Comparison of ENCODE assay signal across 7 mouse cellular contexts in the genomic region with DNA sequence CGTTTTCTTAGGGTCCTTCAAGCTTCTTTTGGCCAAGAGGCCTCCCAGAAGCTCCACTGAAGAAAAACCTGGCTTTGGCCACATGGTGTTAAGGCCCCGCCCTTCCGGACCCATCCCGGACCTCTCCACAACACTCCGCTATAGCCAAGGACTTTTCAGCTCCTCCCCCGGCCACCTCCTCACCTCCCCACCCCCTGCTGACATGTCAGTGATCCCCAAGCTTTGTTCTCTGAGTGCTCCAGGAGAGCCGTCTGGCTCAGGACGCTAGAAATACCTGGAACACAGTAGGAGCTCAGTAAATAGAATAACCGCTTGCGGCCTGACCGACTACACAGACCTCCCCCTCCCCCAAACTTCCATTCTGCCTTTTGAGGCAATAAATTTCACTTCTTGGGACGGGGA. TPM values are rescaled to one million over a fixed set of nuclear protein-coding genes. Genes with fewer than 3 reads are reported as not detected.
A peak's percentile ranks its signal among the peaks of the same experiment; 100 is the strongest.
DNase-seq lines count a peak whose midpoint lies in the region; ATAC-seq and TF ChIP-seq lines count a peak whose summit lies in the region.

No protein-coding gene starts in this region.

- no peak for DNase-seq in midbrain, embryonic 10.5 days (ENCODE audit: low spot score)
- DNase-seq in liver, embryonic 13.5 days, result no peak
- DNase-seq in stomach, postnatal 0 days (ENCODE audit: low spot score), result peak; percentile 45
- no peak for DNase-seq in yolk sac, embryonic 10.5 days (ENCODE audit: low spot score)

- peaks cover 98% of the 10 kb centered on the region for H3K27me3 ChIP-seq in midbrain, embryonic 10.5 days (ENCODE audit: low read depth, poor library complexity, severe bottlenecking)
- H3K27me3 ChIP-seq in midbrain, embryonic 15.5 days (replicated peaks), result peaks cover 54% of the 10 kb centered on the region
- peaks cover 10% of the 10 kb centered on the region for H3K27me3 ChIP-seq in heart, embryonic 14.5 days (ENCODE audit: control insufficient read depth, insufficient read depth, low read length)
- peaks cover 95% of the 10 kb centered on the region for H3K27me3 ChIP-seq in liver, embryonic 13.5 days
- H3K27me3 ChIP-seq in stomach, postnatal 0 days (ENCODE audit: control insufficient read depth, insufficient read depth, low read length), result no peaks in the 10 kb centered on the region

- TF ChIP-seq CTCF in stomach, postnatal 0 days (IDR thresholded peaks at IDR 0.05; ENCODE audit: low read depth), result no peak

- no peak for TF ChIP-seq EP300 in stomach, postnatal 0 days (optimal IDR thresholded peaks at IDR 0.05)

- peaks cover 48% of the 10 kb centered on the region for H3K4me1 ChIP-seq in midbrain, embryonic 10.5 days
- H3K4me1 ChIP-seq in midbrain, embryonic 15.5 days, result peaks cover 32% of the 10 kb centered on the region
- peaks cover 23 to 43% of the 10 kb centered on the region in 2 experiments for H3K4me1 ChIP-seq in heart, embryonic 14.5 days (ENCODE audit: control insufficient read depth in 2 of 2, insufficient read depth in 2 of 2, low read length in 2 of 2)
- peaks cover 30% of the 10 kb centered on the region for H3K4me1 ChIP-seq in liver, embryonic 13.5 days (replicated peaks)
- H3K4me1 ChIP-seq in stomach, postnatal 0 days (replicated peaks; ENCODE audit: control insufficient read depth, insufficient read depth), result 0 out of 2 replicates have a peak, but pooled peaks cover 5% of the 10 kb centered on the region

- no peak overlapping the region for H3K27ac ChIP-seq in midbrain, embryonic 10.5 days (replicated peaks)
- H3K27ac ChIP-seq in midbrain, embryonic 15.5 days, result no peak overlapping the region
- H3K27ac ChIP-seq in heart, embryonic 14.5 days (replicated peaks in 1 of 2; ENCODE audit: control insufficient read depth in 1 of 2, insufficient read depth in 1 of 2, low read depth in 2 of 2, low read length in 2 of 2), result peak overlapping the region; percentile 68 to 78
- no peak overlapping the region for H3K27ac ChIP-seq in liver, embryonic 13.5 days
- no peak overlapping the region for H3K27ac ChIP-seq in stomach, postnatal 0 days (replicated peaks)

- H3K36me3 ChIP-seq in midbrain, embryonic 10.5 days, result 0 out of 2 replicates have a peak, but pooled peaks cover 9% of the 10 kb centered on the region
- no peaks in the 10 kb centered on the region for H3K36me3 ChIP-seq in midbrain, embryonic 15.5 days (replicated peaks)
- no peaks in the 10 kb centered on the region for H3K36me3 ChIP-seq in heart, embryonic 14.5 days (ENCODE audit: control insufficient read depth, insufficient read depth, low read length)
- H3K36me3 ChIP-seq in liver, embryonic 13.5 days, result no peaks in the 10 kb centered on the region
- H3K36me3 ChIP-seq in stomach, postnatal 0 days (ENCODE audit: control insufficient read depth, insufficient read depth, low read length), result no peaks in the 10 kb centered on the region

- H3K4me2 ChIP-seq in midbrain, embryonic 15.5 days, result no peak overlapping the region
- peak overlapping the region; percentile 72 for H3K4me2 ChIP-seq in heart, embryonic 14.5 days (ENCODE audit: low read length)
- peak overlapping the region; percentile 26 for H3K4me2 ChIP-seq in liver, embryonic 13.5 days
- H3K4me2 ChIP-seq in stomach, postnatal 0 days (replicated peaks; ENCODE audit: low read depth), result peak overlapping the region; percentile 92

- no peaks in the 10 kb centered on the region for H3K9me3 ChIP-seq in midbrain, embryonic 10.5 days (replicated peaks)
- no peaks in the 10 kb centered on the region for H3K9me3 ChIP-seq in midbrain, embryonic 15.5 days
- no peaks in the 10 kb centered on the region for H3K9me3 ChIP-seq in heart, embryonic 14.5 days (ENCODE audit: control insufficient read depth, low read length)
- H3K9me3 ChIP-seq in liver, embryonic 13.5 days (replicated peaks), result no peaks in the 10 kb centered on the region
- no peaks in the 10 kb centered on the region for H3K9me3 ChIP-seq in stomach, postnatal 0 days (ENCODE audit: control insufficient read depth, low read length)

- ATAC-seq in midbrain, embryonic 15.5 days (replicated peaks), result no peak
- ATAC-seq in heart, embryonic 14.5 days (ENCODE audit: insufficient number of reproducible peaks, insufficient read depth, low FRiP score, low read depth), result peak; percentile 55
- no peak for ATAC-seq in liver, embryonic 13.5 days (ENCODE audit: low read depth)
- ATAC-seq in stomach, postnatal 0 days (ENCODE audit: low FRiP score, low TSS enrichment), result no peak
- no peak for ATAC-seq in activated CD4-positive, CD25-positive, alpha-beta regulatory T cell, adult 4 months

- peak overlapping the region; percentile 56; the same call in 1 of the 2 replicates for H3K4me3 ChIP-seq in midbrain, embryonic 10.5 days
- H3K4me3 ChIP-seq in midbrain, embryonic 15.5 days, result no peak overlapping the region
- H3K4me3 ChIP-seq in heart, embryonic 14.5 days (ENCODE audit: control insufficient read depth in 1 of 2, insufficient read depth in 1 of 2, low read depth in 1 of 2, low read length in 2 of 2), result peak overlapping the region; percentile 72 to 74
- H3K4me3 ChIP-seq in liver, embryonic 13.5 days (replicated peaks), result no peak overlapping the region
- no peak overlapping the region for H3K4me3 ChIP-seq in stomach, postnatal 0 days (ENCODE audit: low read depth, low read length)

- no peak overlapping the region for H3K9ac ChIP-seq in midbrain, embryonic 15.5 days
- H3K9ac ChIP-seq in heart, embryonic 14.5 days (ENCODE audit: low read length), result peak overlapping the region; percentile 80
- H3K9ac ChIP-seq in liver, embryonic 13.5 days, result no peak overlapping the region
- H3K9ac ChIP-seq in stomach, postnatal 0 days (ENCODE audit: low read length), result no peak overlapping the region

- under 1% methylated on average over 12 of the region's 12 CpGs for WGBS in midbrain, embryonic 10.5 days
- WGBS in midbrain, embryonic 15.5 days, result 7% methylated on average over 12 of the region's 12 CpGs
- WGBS in heart, embryonic 14.5 days, result 3% methylated on average over 12 of the region's 12 CpGs
- 2% methylated on average over 12 of the region's 12 CpGs for WGBS in liver, embryonic 13.5 days (ENCODE audit: insufficient replicate concordance)
- WGBS in stomach, postnatal 0 days, result 13% methylated on average over 12 of the region's 12 CpGs

RNA-seq across cellular contexts. Expression of a gene that starts 1.0 kb away (rescaled TPM):
- 0.79 and 0.81 TPM in 2 replicates for polyA plus RNA-seq in midbrain, embryonic 10.5 days (2016; fragmentation: Nextera tagmentation; extraction: Ambion mirVana)
- polyA plus RNA-seq in midbrain, embryonic 15.5 days (2015; fragmentation: Nextera tagmentation; extraction: Ambion mirVana), result 1.4 and 1.8 TPM in 2 replicates
- polyA plus RNA-seq in heart, embryonic 14.5 days (2014; fragmentation: Nextera tagmentation; extraction: Ambion mirVana), result 64.7 and 74.6 TPM in 2 replicates
- 12.9 and 13.6 TPM in 2 replicates for polyA plus RNA-seq in liver, embryonic 13.5 days (2015; fragmentation: Nextera tagmentation; extraction: Ambion mirVana)
- 31.1 and 35.0 TPM in 2 replicates for polyA plus RNA-seq in stomach, postnatal 0 days (2015; fragmentation: Nextera tagmentation; extraction: Ambion mirVana)
- under 1 TPM in 1 of 2 experiments, not detected in 1; 0.58 TPM for polyA plus RNA-seq in activated CD4-positive, CD25-positive, alpha-beta regulatory T cell, adult 4 months (2017; shearing (Covaris generic))

RNA-seq across cellular contexts. Expression of a gene that starts 37.9 kb away (rescaled TPM):
- 23.3 and 30.3 TPM in 2 replicates for polyA plus RNA-seq in midbrain, embryonic 10.5 days (2016; fragmentation: Nextera tagmentation; extraction: Ambion mirVana)
- polyA plus RNA-seq in midbrain, embryonic 15.5 days (2015; fragmentation: Nextera tagmentation; extraction: Ambion mirVana), result 42.8 and 43.2 TPM in 2 replicates
- polyA plus RNA-seq in heart, embryonic 14.5 days (2014; fragmentation: Nextera tagmentation; extraction: Ambion mirVana), result 23.1 and 27.6 TPM in 2 replicates
- 2.6 and 3.6 TPM in 2 replicates for polyA plus RNA-seq in liver, embryonic 13.5 days (2015; fragmentation: Nextera tagmentation; extraction: Ambion mirVana)
- polyA plus RNA-seq in stomach, postnatal 0 days (2015; fragmentation: Nextera tagmentation; extraction: Ambion mirVana), result 8.8 and 9.0 TPM in 2 replicates
- polyA plus RNA-seq in activated CD4-positive, CD25-positive, alpha-beta regulatory T cell, adult 4 months (2017; shearing (Covaris generic)), result 1 to 10 TPM; 9.4 to 9.5 TPM

RNA-seq across cellular contexts. Expression of a gene that starts 40.4 kb away (rescaled TPM):
- 6.0 and 7.1 TPM in 2 replicates for polyA plus RNA-seq in midbrain, embryonic 10.5 days (2016; fragmentation: Nextera tagmentation; extraction: Ambion mirVana)
- polyA plus RNA-seq in midbrain, embryonic 15.5 days (2015; fragmentation: Nextera tagmentation; extraction: Ambion mirVana), result 5.1 and 5.2 TPM in 2 replicates
- polyA plus RNA-seq in heart, embryonic 14.5 days (2014; fragmentation: Nextera tagmentation; extraction: Ambion mirVana), result 1.3 and 1.5 TPM in 2 replicates
- polyA plus RNA-seq in liver, embryonic 13.5 days (2015; fragmentation: Nextera tagmentation; extraction: Ambion mirVana), result 1.1 and 1.4 TPM in 2 replicates
- 1.6 and 1.9 TPM in 2 replicates for polyA plus RNA-seq in stomach, postnatal 0 days (2015; fragmentation: Nextera tagmentation; extraction: Ambion mirVana)
- polyA plus RNA-seq in activated CD4-positive, CD25-positive, alpha-beta regulatory T cell, adult 4 months (2017; shearing (Covaris generic)), result under 1 TPM in 1 of 2 experiments, not detected in 1; 0.25 TPM

Comparison
In these comparisons a context has a peak if more than half of its experiments do, and no peak if none do; other contexts are left out.
1. H3K4me3 ChIP-seq: peak in midbrain, embryonic 10.5 days (single experiment) and heart, embryonic 14.5 days (2 of 2); none in midbrain, embryonic 15.5 days (single experiment), liver, embryonic 13.5 days (single experiment) and stomach, postnatal 0 days (single experiment).
2. H3K27ac ChIP-seq: peak in heart, embryonic 14.5 days (2 of 2); none in midbrain, embryonic 10.5 days (single experiment), midbrain, embryonic 15.5 days (single experiment), liver, embryonic 13.5 days (single experiment) and stomach, postnatal 0 days (single experiment).